Mouse (Mus musculus): ENCODE measurements around the gene 0610040J01Rik. TPM values are rescaled to one million over a fixed set of nuclear protein-coding genes. Genes with fewer than 3 reads are reported as not detected.
A peak's percentile ranks its signal among the peaks of the same experiment; 100 is the strongest.

Gene 0610040J01Rik
- polyA plus RNA-seq, 1 experiment: 53.8 TPM

DNA sequence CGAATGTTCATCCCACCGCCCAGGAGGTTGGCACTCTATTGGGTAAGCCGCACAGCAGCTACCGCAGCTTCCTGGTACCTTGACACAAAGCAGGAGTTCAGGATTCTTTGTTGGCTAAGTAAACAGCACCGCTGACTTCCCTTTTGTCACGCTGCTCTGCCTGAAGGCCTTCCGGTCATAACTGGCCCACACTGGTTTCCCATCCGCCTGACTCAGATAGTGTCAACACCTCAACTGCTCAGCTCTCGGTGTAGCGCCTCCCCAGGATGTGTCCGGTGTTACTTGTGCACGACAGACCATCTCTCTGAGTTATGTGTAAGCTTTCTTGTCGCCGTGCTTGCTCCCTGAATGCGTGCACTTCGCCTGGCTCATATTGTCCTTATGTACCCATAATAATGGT is 62.7 kb downstream of the 0610040J01Rik start:
- H3K4me1 ChIP-seq (ENCODE audit: control insufficient read depth, insufficient read depth, insufficient read length, low read length): peaks cover 5% of the 10 kb centered on the region; the same call in 1 of the 2 replicates
- 0 out of 2 replicates have a peak, but pooled peaks cover 1% of the 10 kb centered on the region for H3K36me3 ChIP-seq (ENCODE audit: control insufficient read depth, insufficient read depth, low read length)
- 27% methylated on average over 16 of the region's 16 CpGs for WGBS
- H3K27me3 ChIP-seq (ENCODE audit: control insufficient read depth, insufficient read depth, low read length): no peaks in the 10 kb centered on the region
- no peak overlapping the region for H3K4me3 ChIP-seq (ENCODE audit: low read depth, low read length)
- H3K27ac ChIP-seq (ENCODE audit: insufficient read depth, low read depth, low read length): no peak overlapping the region
- TF ChIP-seq CTCF (IDR thresholded peaks at IDR 0.05; ENCODE audit: extremely low read depth, insufficient read length, insufficient replicate concordance, low read depth, low read length) (peak; percentile 34; the same call in 1 of the 2 replicates), POLR2A (IDR thresholded peaks at IDR 0.05; ENCODE audit: low read depth, low read length) (no peak)

DNA sequence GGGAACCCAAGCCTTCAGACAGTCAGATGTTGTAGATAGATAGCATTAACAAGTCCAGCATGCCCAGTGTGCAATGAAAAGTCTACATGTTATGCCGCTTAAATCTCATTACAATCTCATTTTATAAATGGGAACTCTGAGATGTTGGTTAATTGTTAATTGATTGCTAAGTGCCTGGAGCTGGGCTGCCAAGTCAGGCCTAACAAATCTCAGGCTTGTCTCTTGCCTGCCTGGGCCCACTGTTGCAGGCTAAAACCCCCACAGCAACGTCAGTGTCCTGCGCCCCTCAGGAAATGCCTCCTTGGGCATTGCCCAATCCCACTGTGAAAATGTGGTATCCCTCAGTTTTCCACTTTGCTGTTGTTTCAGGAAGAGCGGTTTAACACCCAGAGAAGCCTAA is 63.9 kb downstream of the 0610040J01Rik start:
- Histone ChIP-seq H3K36me3 (ENCODE audit: control insufficient read depth, insufficient read depth, low read length) (0 out of 2 replicates have a peak, but pooled peaks cover 1% of the 10 kb centered on the region), H3K27me3 (ENCODE audit: control insufficient read depth, insufficient read depth, low read length) (no peaks in the 10 kb centered on the region), H3K4me1 (ENCODE audit: control insufficient read depth, insufficient read depth, insufficient read length, low read length) (peaks cover 5% of the 10 kb centered on the region; the same call in 1 of the 2 replicates), H3K27ac (ENCODE audit: insufficient read depth, low read depth, low read length) (no peak overlapping the region), H3K4me3 (ENCODE audit: low read depth, low read length) (no peak overlapping the region)
- WGBS: 87% methylated on average over 4 of the region's 4 CpGs
- TF ChIP-seq POLR2A (IDR thresholded peaks at IDR 0.05; ENCODE audit: low read depth, low read length) (no peak), CTCF (IDR thresholded peaks at IDR 0.05; ENCODE audit: extremely low read depth, insufficient read length, insufficient replicate concordance, low read depth, low read length) (no peak)

GRCm38 (mm10) chr5:63879026-63879425 is 66.9 kb downstream of the 0610040J01Rik start:
- TF ChIP-seq POLR2A (IDR thresholded peaks at IDR 0.05; ENCODE audit: low read depth, low read length) (no peak), CTCF (IDR thresholded peaks at IDR 0.05; ENCODE audit: extremely low read depth, insufficient read length, insufficient replicate concordance, low read depth, low read length) (no peak)

DNA sequence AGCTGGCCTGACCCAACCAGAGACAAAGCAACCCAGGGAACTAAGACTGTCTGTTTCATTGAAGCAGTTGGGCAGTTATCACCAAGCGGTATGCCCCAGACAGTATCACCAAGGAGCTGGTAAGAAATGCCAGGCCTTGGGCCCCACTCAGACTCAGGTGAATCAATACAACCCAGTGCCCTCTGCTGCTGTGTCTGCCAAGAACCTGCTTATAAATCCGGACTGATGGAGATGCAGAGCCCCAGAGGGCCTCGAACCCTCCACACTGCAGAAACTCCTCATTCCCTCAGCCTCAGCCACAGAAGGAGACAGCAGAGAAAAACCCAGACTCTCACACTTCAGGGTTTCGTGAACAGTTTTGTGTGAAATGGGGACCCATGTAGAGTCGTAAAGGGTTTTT is 74.1 kb downstream of the 0610040J01Rik start:
- Histone ChIP-seq H3K4me1 (ENCODE audit: control insufficient read depth, insufficient read depth, insufficient read length, low read length) (no peaks in the 10 kb centered on the region), H3K27ac (ENCODE audit: insufficient read depth, low read depth, low read length) (no peak overlapping the region), H3K27me3 (ENCODE audit: control insufficient read depth, insufficient read depth, low read length) (no peaks in the 10 kb centered on the region), H3K36me3 (ENCODE audit: control insufficient read depth, insufficient read depth, low read length) (peaks cover 14% of the 10 kb centered on the region), H3K4me3 (ENCODE audit: low read depth, low read length) (no peak overlapping the region)
- TF ChIP-seq CTCF (IDR thresholded peaks at IDR 0.05; ENCODE audit: extremely low read depth, insufficient read length, insufficient replicate concordance, low read depth, low read length) (no peak), POLR2A (IDR thresholded peaks at IDR 0.05; ENCODE audit: low read depth, low read length) (no peak)
- WGBS: 78% methylated on average over 5 of the region's 5 CpGs

More at GRCm38 (mm10) chr5:63879026-63879425, 66.9 kb downstream of the 0610040J01Rik start:
- Histone ChIP-seq H3K36me3 (ENCODE audit: control insufficient read depth, insufficient read depth, low read length) (0 out of 2 replicates have a peak, but pooled peaks cover 1% of the 10 kb centered on the region), H3K27me3 (ENCODE audit: control insufficient read depth, insufficient read depth, low read length) (no peaks in the 10 kb centered on the region), H3K4me3 (ENCODE audit: low read depth, low read length) (no peak overlapping the region), H3K27ac (ENCODE audit: insufficient read depth, low read depth, low read length) (no peak overlapping the region), H3K4me1 (ENCODE audit: control insufficient read depth, insufficient read depth, insufficient read length, low read length) (peaks cover 5% of the 10 kb centered on the region; the same call in 1 of the 2 replicates)
- WGBS: 90% methylated on average over 10 of the region's 10 CpGs

GRCm38 (mm10) chr5:63886709-63887108 is 74.5 kb downstream of the 0610040J01Rik start:
- Histone ChIP-seq H3K36me3 (ENCODE audit: control insufficient read depth, insufficient read depth, low read length) (peaks cover 14% of the 10 kb centered on the region), H3K27me3 (ENCODE audit: control insufficient read depth, insufficient read depth, low read length) (no peaks in the 10 kb centered on the region), H3K27ac (ENCODE audit: insufficient read depth, low read depth, low read length) (no peak overlapping the region), H3K4me1 (ENCODE audit: control insufficient read depth, insufficient read depth, insufficient read length, low read length) (no peaks in the 10 kb centered on the region), H3K4me3 (ENCODE audit: low read depth, low read length) (no peak overlapping the region)
- no peak for TF ChIP-seq POLR2A (IDR thresholded peaks at IDR 0.05; ENCODE audit: low read depth, low read length)
- TF ChIP-seq CTCF (IDR thresholded peaks at IDR 0.05; ENCODE audit: extremely low read depth, insufficient read length, insufficient replicate concordance, low read depth, low read length): peak; percentile 44; the same call in 1 of the 2 replicates
- 14% methylated on average over 6 of the region's 6 CpGs for WGBS

GRCm38 (mm10) chr5:63887111-63887510 is 74.9 kb downstream of the 0610040J01Rik start:
- peak; percentile 33; the same call in 1 of the 2 replicates for TF ChIP-seq CTCF (IDR thresholded peaks at IDR 0.05; ENCODE audit: extremely low read depth, insufficient read length, insufficient replicate concordance, low read depth, low read length)
- TF ChIP-seq POLR2A (IDR thresholded peaks at IDR 0.05; ENCODE audit: low read depth, low read length): no peak
- peaks cover 14% of the 10 kb centered on the region for H3K36me3 ChIP-seq (ENCODE audit: control insufficient read depth, insufficient read depth, low read length)
- no peaks in the 10 kb centered on the region for H3K4me1 ChIP-seq (ENCODE audit: control insufficient read depth, insufficient read depth, insufficient read length, low read length)
- 87% methylated on average over 4 of the region's 4 CpGs for WGBS
- H3K27me3 ChIP-seq (ENCODE audit: control insufficient read depth, insufficient read depth, low read length): no peaks in the 10 kb centered on the region
- H3K27ac ChIP-seq (ENCODE audit: insufficient read depth, low read depth, low read length): no peak overlapping the region
- H3K4me3 ChIP-seq (ENCODE audit: low read depth, low read length): no peak overlapping the region

- Histone ChIP-seq H3K36me3 (ENCODE audit: control insufficient read depth, insufficient read depth, low read length) (peaks cover 13% of the 10 kb centered on the region), H3K27ac (ENCODE audit: insufficient read depth, low read depth, low read length) (no peak overlapping the region), H3K27me3 (ENCODE audit: control insufficient read depth, insufficient read depth, low read length) (no peaks in the 10 kb centered on the region), H3K4me1 (ENCODE audit: control insufficient read depth, insufficient read depth, insufficient read length, low read length) (no peaks in the 10 kb centered on the region), H3K4me3 (ENCODE audit: low read depth, low read length) (no peak overlapping the region)
- TF ChIP-seq CTCF (IDR thresholded peaks at IDR 0.05; ENCODE audit: extremely low read depth, insufficient read length, insufficient replicate concordance, low read depth, low read length): no peak
- no peak for TF ChIP-seq POLR2A (IDR thresholded peaks at IDR 0.05; ENCODE audit: low read depth, low read length)
- 86% methylated on average over 4 of the region's 4 CpGs for WGBS
These were observed 79.1 kb downstream of the 0610040J01Rik start for GRCm38 (mm10) chr5:63891241-63891640.

Measured in small intestine, adult 2 months (tissue).